Mouse (Mus musculus) embryonic facial prominence, embryonic 12.5 days (tissue): Measurements from ENCODE around the gene Ppp1r1c. TPM values are rescaled to one million over a fixed set of nuclear protein-coding genes. Genes with fewer than 3 reads are reported as not detected.

Experiments
- ATAC-seq: fragments of 200-750 bp; cut with Nextera tagmentation; 2 replicates; pipeline ENCODE4 v1.8.0; 2017; ENCODE audit not compliant: insufficient number of reproducible peaks, insufficient read depth, low FRiP score, low TSS enrichment
- H3K27ac ChIP-seq: fragments of 300-500 bp; sonication (generic); 2 replicates; pipeline ENCODE4 v1.5.1; 2016; ENCODE audit warnings: mild to moderate bottlenecking
- H3K27me3 ChIP-seq: fragments of 300-500 bp; sonication (generic); 2 replicates; pipeline ENCODE4 v1.6.1; 2016; ENCODE audit warnings: mild to moderate bottlenecking, moderate library complexity
- H3K36me3 ChIP-seq: fragments of 300-500 bp; sonication (generic); 2 replicates; pipeline ENCODE4 v1.6.1; 2016; ENCODE audit warnings: mild to moderate bottlenecking
- H3K4me1 ChIP-seq: fragments of 300-500 bp; sonication (generic); 2 replicates; pipeline ENCODE4 v1.6.1; 2016
- H3K4me2 ChIP-seq: fragments of 300-500 bp; sonication (generic); replicated peaks from 2 replicates; pipeline ENCODE4 v1.6.1; 2016; ENCODE audit warnings: mild to moderate bottlenecking, moderate library complexity
- H3K4me3 ChIP-seq: fragments of 300-500 bp; sonication (generic); 2 replicates; pipeline ENCODE4 v1.5.1; 2016; ENCODE audit warnings: mild to moderate bottlenecking
- H3K9ac ChIP-seq: fragments of 300-500 bp; sonication (generic); 2 replicates; pipeline ENCODE4 v1.6.1; 2016; ENCODE audit warnings: mild to moderate bottlenecking, moderate library complexity
- H3K9me3 ChIP-seq: fragments of 300-500 bp; sonication (generic); 2 replicates; pipeline ENCODE4 v1.6.1; 2016; ENCODE audit warnings: mild to moderate bottlenecking, moderate library complexity
- WGBS: fragments of 180-500 bp; shearing (Covaris S2); methylation state at CpG from one replicate; pipeline ENCODE4 v1.1.7; 2016; 5-methylcytosine and 5-hydroxymethylcytosine counted together
- polyA plus RNA-seq: library from polyadenylated mRNA; unstranded; fragments of >200 nt; fragmentation: Nextera tagmentation; extraction: Ambion mirVana; gene quantifications from 2 replicates; pipeline ENCODE4 v1.2.1, GENCODE M21; 2016

Ppp1r1c gene
- polyA plus RNA-seq, 1 experiment from 2014 or later = 16.2 TPM

GRCm38 (mm10) chr2:79751685-79752084 lies 44.1 kb downstream of the Ppp1r1c start:
- 66% methylated on average over 3 of the region's 3 CpGs for WGBS
- H3K9ac ChIP-seq = no peak overlapping the region
- H3K4me3 ChIP-seq = no peak overlapping the region
- H3K4me2 ChIP-seq = no peak overlapping the region
- no peak overlapping the region for H3K27ac ChIP-seq
- no peaks in the 10 kb centered on the region for H3K9me3 ChIP-seq
- no peaks in the 10 kb centered on the region for H3K4me1 ChIP-seq
- H3K36me3 ChIP-seq = no peaks in the 10 kb centered on the region
- no peak for ATAC-seq
- no peaks in the 10 kb centered on the region for H3K27me3 ChIP-seq

GRCm38 (mm10) chr2:79760018-79760417 lies 52.4 kb downstream of the Ppp1r1c start:
- WGBS = 72% methylated on average over 4 of the region's 4 CpGs
- Histone ChIP-seq H3K9ac (no peak overlapping the region), H3K4me1 (no peaks in the 10 kb centered on the region), H3K36me3 (no peaks in the 10 kb centered on the region), H3K27ac (no peak overlapping the region), H3K9me3 (no peaks in the 10 kb centered on the region), H3K27me3 (no peaks in the 10 kb centered on the region), H3K4me2 (no peak overlapping the region), H3K4me3 (no peak overlapping the region)
- ATAC-seq = no peak

GRCm38 (mm10) chr2:79762723-79763388 lies 55.3 kb downstream of the Ppp1r1c start:
- Histone ChIP-seq H3K27ac (no peak overlapping the region), H3K4me2 (no peak overlapping the region), H3K9ac (no peak overlapping the region), H3K4me3 (no peak overlapping the region), H3K36me3 (no peaks in the 10 kb centered on the region), H3K4me1 (no peaks in the 10 kb centered on the region), H3K9me3 (no peaks in the 10 kb centered on the region), H3K27me3 (no peaks in the 10 kb centered on the region)
- 65% methylated on average over 6 of the region's 6 CpGs for WGBS
- ATAC-seq = no peak

- H3K36me3 ChIP-seq = no peaks in the 10 kb centered on the region
- no peaks in the 10 kb centered on the region for H3K4me1 ChIP-seq
- no peak overlapping the region for H3K27ac ChIP-seq
- ATAC-seq = no peak
- no peaks in the 10 kb centered on the region for H3K9me3 ChIP-seq
- no peak overlapping the region for H3K4me3 ChIP-seq
- H3K27me3 ChIP-seq = no peaks in the 10 kb centered on the region
- no peak overlapping the region for H3K4me2 ChIP-seq
- WGBS = 80% methylated on average over 3 of the region's 3 CpGs
- no peak overlapping the region for H3K9ac ChIP-seq
Measured at GRCm38 (mm10) chr2:79765032-79765431, 57.5 kb downstream of the Ppp1r1c start.

- Histone ChIP-seq H3K4me2 (no peak overlapping the region), H3K36me3 (no peaks in the 10 kb centered on the region), H3K9me3 (no peaks in the 10 kb centered on the region), H3K27ac (no peak overlapping the region), H3K4me1 (no peaks in the 10 kb centered on the region), H3K27me3 (no peaks in the 10 kb centered on the region), H3K4me3 (no peak overlapping the region), H3K9ac (no peak overlapping the region)
- WGBS = 79% methylated on average over 7 of the region's 7 CpGs
- no peak for ATAC-seq
Measured at GRCm38 (mm10) chr2:79765723-79766122, 58.1 kb downstream of the Ppp1r1c start.

GRCm38 (mm10) chr2:79768625-79769024 lies 61.0 kb downstream of the Ppp1r1c start:
- Histone ChIP-seq H3K4me2 (no peak overlapping the region), H3K27ac (no peak overlapping the region), H3K27me3 (no peaks in the 10 kb centered on the region), H3K4me3 (no peak overlapping the region), H3K9ac (no peak overlapping the region), H3K9me3 (no peaks in the 10 kb centered on the region), H3K36me3 (no peaks in the 10 kb centered on the region), H3K4me1 (no peaks in the 10 kb centered on the region)
- no peak for ATAC-seq
- WGBS = 80% methylated on average over 2 of the region's 2 CpGs

GRCm38 (mm10) chr2:79770307-79770706 lies 62.7 kb downstream of the Ppp1r1c start:
- Histone ChIP-seq H3K27ac (no peak overlapping the region), H3K9me3 (no peaks in the 10 kb centered on the region), H3K4me3 (no peak overlapping the region), H3K4me2 (no peak overlapping the region), H3K27me3 (no peaks in the 10 kb centered on the region), H3K4me1 (no peaks in the 10 kb centered on the region), H3K9ac (no peak overlapping the region), H3K36me3 (no peaks in the 10 kb centered on the region)
- ATAC-seq = no peak
- WGBS = 36% methylated on average over 3 of the region's 3 CpGs

- WGBS = under 1% methylated on average over 5 of the region's 5 CpGs
- Histone ChIP-seq H3K36me3 (no peaks in the 10 kb centered on the region), H3K27ac (no peak overlapping the region), H3K4me3 (no peak overlapping the region), H3K4me1 (no peaks in the 10 kb centered on the region), H3K27me3 (no peaks in the 10 kb centered on the region), H3K9ac (no peak overlapping the region), H3K4me2 (no peak overlapping the region), H3K9me3 (no peaks in the 10 kb centered on the region)
- ATAC-seq = no peak
Measured at GRCm38 (mm10) chr2:79774372-79774771, 66.8 kb downstream of the Ppp1r1c start.

- no peak for ATAC-seq
- Histone ChIP-seq H3K27me3 (no peaks in the 10 kb centered on the region), H3K9me3 (no peaks in the 10 kb centered on the region), H3K4me3 (no peak overlapping the region), H3K9ac (no peak overlapping the region), H3K27ac (no peak overlapping the region), H3K4me1 (no peaks in the 10 kb centered on the region), H3K4me2 (no peak overlapping the region), H3K36me3 (no peaks in the 10 kb centered on the region)
- 78% methylated on average over 2 of the region's 2 CpGs for WGBS
Measured at GRCm38 (mm10) chr2:79777801-79778200, 70.2 kb downstream of the Ppp1r1c start.

- WGBS = 59% methylated on average over 7 of the region's 7 CpGs
- no peak overlapping the region for H3K4me3 ChIP-seq
- H3K9ac ChIP-seq = no peak overlapping the region
- no peak for ATAC-seq
- peaks cover 10% of the 10 kb centered on the region for H3K4me1 ChIP-seq
- no peaks in the 10 kb centered on the region for H3K36me3 ChIP-seq
- no peak overlapping the region for H3K4me2 ChIP-seq
- H3K9me3 ChIP-seq = no peaks in the 10 kb centered on the region
- H3K27me3 ChIP-seq = no peaks in the 10 kb centered on the region
- no peak overlapping the region for H3K27ac ChIP-seq
Measured at GRCm38 (mm10) chr2:79780772-79781171, 73.2 kb downstream of the Ppp1r1c start.

- Histone ChIP-seq H3K27ac (peak overlapping the region; percentile 73), H3K4me2 (peak overlapping the region; percentile 19; the same call in 1 of the 2 replicates), H3K4me3 (no peak overlapping the region), H3K36me3 (no peaks in the 10 kb centered on the region), H3K27me3 (no peaks in the 10 kb centered on the region), H3K4me1 (peaks cover 12% of the 10 kb centered on the region), H3K9me3 (no peaks in the 10 kb centered on the region), H3K9ac (no peak overlapping the region)
- no peak for ATAC-seq
- WGBS = 22% methylated on average over 8 of the region's 8 CpGs
Measured at GRCm38 (mm10) chr2:79785541-79786134, 78.1 kb downstream of the Ppp1r1c start.

- H3K9ac ChIP-seq = no peak overlapping the region
- no peak overlapping the region for H3K4me3 ChIP-seq
- H3K4me2 ChIP-seq = no peak overlapping the region
- ATAC-seq = no peak
- H3K4me1 ChIP-seq = peaks cover 12% of the 10 kb centered on the region
- H3K9me3 ChIP-seq = no peaks in the 10 kb centered on the region
- no peaks in the 10 kb centered on the region for H3K36me3 ChIP-seq
- H3K27me3 ChIP-seq = no peaks in the 10 kb centered on the region
- WGBS = 86% methylated on average over 11 of the region's 11 CpGs
- H3K27ac ChIP-seq = peak overlapping the region; percentile 73
Measured at GRCm38 (mm10) chr2:79786467-79786866, 78.9 kb downstream of the Ppp1r1c start.
